ENCODE assay signal across 7 mouse cellular contexts in genomic region chr10:62866035-62866791, GRCm38 (mm10). TPM values are rescaled to one million over a fixed set of nuclear protein-coding genes. Genes with fewer than 3 reads are reported as not detected.
DNase-seq lines count a peak whose midpoint lies in the region; ATAC-seq and TF ChIP-seq lines count a peak whose summit lies in the region.

No protein-coding gene starts in this region.

- no peak overlapping the region for H3ac ChIP-seq in myocyte (ENCODE audit: control insufficient read depth, insufficient read length)

- TF ChIP-seq POLR2A in myocyte (IDR thresholded peaks at IDR 0.05; ENCODE audit: insufficient read length, low read depth), result no peak

- 28% methylated on average over 11 of the region's 11 CpGs for WGBS in intestine, embryonic 14.5 days
- 38% methylated on average over 10 of the region's 11 CpGs for WGBS in limb, embryonic 12.5 days

- peak overlapping the region; percentile 87 for H3K4me2 ChIP-seq in intestine, embryonic 14.5 days (ENCODE audit: low read length)
- peak overlapping the region; percentile 81 for H3K4me2 ChIP-seq in limb, embryonic 12.5 days
- H3K4me2 ChIP-seq in myocyte (ENCODE audit: low read depth), result peak overlapping the region; percentile 79

- no peaks in the 10 kb centered on the region for H3K79me2 ChIP-seq in myocyte (ENCODE audit: control insufficient read depth, insufficient read depth)

- H3K27me3 ChIP-seq in intestine, embryonic 14.5 days (replicated peaks; ENCODE audit: control insufficient read depth, insufficient read depth, low read length), result no peaks in the 10 kb centered on the region
- H3K27me3 ChIP-seq in limb, embryonic 12.5 days, result no peaks in the 10 kb centered on the region
- no peaks in the 10 kb centered on the region for H3K27me3 ChIP-seq in myocyte (ENCODE audit: control insufficient read depth, insufficient read depth, insufficient read length)

- intact Hi-C loops in gastrocnemius, postnatal 36 days (cut with DNase I), result no loop called here

- ATAC-seq in intestine, embryonic 14.5 days (replicated peaks; ENCODE audit: low FRiP score, low TSS enrichment, low read depth), result no peak
- no peak for ATAC-seq in limb, embryonic 12.5 days (ENCODE audit: insufficient number of reproducible peaks, insufficient read depth, low FRiP score, low TSS enrichment, low read depth)
- no peak for ATAC-seq in monocyte, adult 5-6 weeks (replicated peaks; ENCODE audit: insufficient number of reproducible peaks, low FRiP score, low TSS enrichment, poor library complexity, severe bottlenecking)

- peak overlapping the region; percentile 67 for H3K9ac ChIP-seq in intestine, embryonic 14.5 days (ENCODE audit: low read length)
- H3K9ac ChIP-seq in limb, embryonic 12.5 days (replicated peaks), result 0 out of 2 replicates have a peak overlapping the region, but pooled peaks have one; percentile 34

- H3K4me1 ChIP-seq in intestine, embryonic 14.5 days (replicated peaks; ENCODE audit: control insufficient read depth, insufficient read depth, low read length), result peaks cover 25% of the 10 kb centered on the region
- H3K4me1 ChIP-seq in limb, embryonic 12.5 days (replicated peaks), result peaks cover 28% of the 10 kb centered on the region

- H3K27ac ChIP-seq in intestine, embryonic 14.5 days (ENCODE audit: low read depth), result peak overlapping the region; percentile 95
- H3K27ac ChIP-seq in limb, embryonic 12.5 days, result peak overlapping the region; percentile 90

- peak overlapping the region; percentile 52 for H3K4me3 ChIP-seq in intestine, embryonic 14.5 days (ENCODE audit: low read depth, low read length)
- H3K4me3 ChIP-seq in limb, embryonic 12.5 days (replicated peaks), result peak overlapping the region; percentile 48
- H3K4me3 ChIP-seq in myocyte, result no peak overlapping the region

- no peaks in the 10 kb centered on the region for H3K36me3 ChIP-seq in intestine, embryonic 14.5 days (ENCODE audit: control insufficient read depth, insufficient read depth, low read length)
- H3K36me3 ChIP-seq in limb, embryonic 12.5 days, result peaks cover 11% of the 10 kb centered on the region
- H3K36me3 ChIP-seq in myocyte (ENCODE audit: control insufficient read depth, insufficient read depth), result no peaks in the 10 kb centered on the region

- H3K9me3 ChIP-seq in intestine, embryonic 14.5 days (ENCODE audit: control insufficient read depth, low read length), result 0 out of 2 replicates have a peak, but pooled peaks cover 2% of the 10 kb centered on the region
- H3K9me3 ChIP-seq in limb, embryonic 12.5 days, result peaks cover 5% of the 10 kb centered on the region

- peak; percentile 14 to 30 for DNase-seq in adrenal gland, postnatal 36 days
- DNase-seq in cerebellum, postnatal 14 days, result peak; percentile 72 to 74
- peak; percentile 34 to 52 for DNase-seq in gastrocnemius, postnatal 36 days
- DNase-seq in intestine, embryonic 14.5 days (ENCODE audit: low spot score), result no peak

TF ChIP-seq in myocyte, 11 proteins besides CTCF, POLR2A, EP300 and RAD21:
- TF ChIP-seq MYOG (IDR thresholded peaks at IDR 0.05; ENCODE audit: control insufficient read depth in 1 of 3, insufficient read depth in 1 of 3, insufficient read length in 2 of 3, low read depth in 2 of 3) (no peak), CEBPB (IDR thresholded peaks at IDR 0.05; ENCODE audit: insufficient read depth, poor library complexity, severe bottlenecking) (no peak), TCF12 (IDR thresholded peaks at IDR 0.05; ENCODE audit: insufficient read depth, poor library complexity, severe bottlenecking) (no peak), SRF (IDR thresholded peaks at IDR 0.05; ENCODE audit: control insufficient read depth, insufficient read length, low read depth) (no peak), USF1 (IDR thresholded peaks at IDR 0.05; ENCODE audit: low read depth) (no peak), REST (IDR thresholded peaks at IDR 0.05; ENCODE audit: insufficient read depth, insufficient read length) (no peak), POLR2AphosphoS2 (IDR thresholded peaks at IDR 0.05; ENCODE audit: insufficient read length, low read depth) (no peak), TCF3 (IDR thresholded peaks at IDR 0.05; ENCODE audit: insufficient read length, low read depth) (no peak), MAX (IDR thresholded peaks at IDR 0.05; ENCODE audit: low read depth) (no peak), E2F4 (IDR thresholded peaks at IDR 0.05; ENCODE audit: insufficient read depth) (no peak), MYOD1 (IDR thresholded peaks at IDR 0.05; ENCODE audit: control insufficient read depth in 1 of 3, insufficient read length in 2 of 3, low read depth in 2 of 3) (no peak)

RNA-seq across cellular contexts. Expression of gene Tet1, which starts 42.6 kb away (rescaled TPM):
- 1 to 10 TPM; 2.1 to 4.7 TPM for total RNA-seq in adrenal gland, postnatal 36 days (2021)
- total RNA-seq in gastrocnemius, postnatal 36 days (2021), result 1 to 10 TPM; 2.2 to 4.2 TPM
- polyA plus RNA-seq in intestine, embryonic 14.5 days (2014; fragmentation: Nextera tagmentation; extraction: Ambion mirVana), result 30.5 and 30.8 TPM in 2 replicates
- polyA plus RNA-seq in limb, embryonic 12.5 days (2016; fragmentation: Nextera tagmentation; extraction: Ambion mirVana), result 28.7 and 39.6 TPM in 2 replicates
- 0.48 TPM for polyA plus RNA-seq in myocyte (2012; fragmentation: generic; extraction: Trizol)
- 0.10 to 3.2 TPM (median 0.85 TPM) in 3 replicates for total RNA-seq in monocyte, adult 5-6 weeks (2017)

RNA-seq across cellular contexts. Expression of gene Slc25a16, which starts 54.2 kb away (rescaled TPM):
- 10 to 100 TPM; 33.5 to 49.0 TPM for total RNA-seq in adrenal gland, postnatal 36 days (2021)
- 10 to 100 TPM; 15.0 to 15.4 TPM for total RNA-seq in gastrocnemius, postnatal 36 days (2021)
- polyA plus RNA-seq in intestine, embryonic 14.5 days (2014; fragmentation: Nextera tagmentation; extraction: Ambion mirVana), result 12.7 and 14.5 TPM in 2 replicates
- 10.9 and 11.5 TPM in 2 replicates for polyA plus RNA-seq in limb, embryonic 12.5 days (2016; fragmentation: Nextera tagmentation; extraction: Ambion mirVana)
- 5.8 TPM for polyA plus RNA-seq in myocyte (2012; fragmentation: generic; extraction: Trizol)
- 19.2 to 25.3 TPM (median 20.8 TPM) in 3 replicates for total RNA-seq in monocyte, adult 5-6 weeks (2017)
